ENCODE assay signal across 12 mouse cellular contexts in genomic region chr4:125502861-125503260, GRCm38 (mm10). TPM values are rescaled to one million over a fixed set of nuclear protein-coding genes. Genes with fewer than 3 reads are reported as not detected.
DNase-seq lines count a peak whose midpoint lies in the region; ATAC-seq and TF ChIP-seq lines count a peak whose summit lies in the region.
"Had no signal": no experiment of that assay in that cellular context is flagged by ENCODE, and none has a peak within 500 bp of the region (broad histone marks: within the 10 kb centered on the region; RNA-seq: fewer than 3 reads in every experiment).

No protein-coding gene starts in this region.

- H3K36me3 ChIP-seq in hindbrain, embryonic 11.5 days (ENCODE audit: control insufficient read depth, insufficient read depth, low read length), result no peaks in the 10 kb centered on the region
- no peaks in the 10 kb centered on the region for H3K36me3 ChIP-seq in hindbrain, postnatal 0 days (ENCODE audit: insufficient read depth, low read length)
- no peaks in the 10 kb centered on the region for H3K36me3 ChIP-seq in embryonic facial prominence, embryonic 10.5 days (replicated peaks)
- H3K36me3 ChIP-seq: G1E; midbrain, embryonic 13.5 days had no signal

- H3K9me3 ChIP-seq in hindbrain, embryonic 11.5 days (ENCODE audit: control insufficient read depth, low read length), result no peaks in the 10 kb centered on the region
- H3K9me3 ChIP-seq in hindbrain, postnatal 0 days (ENCODE audit: low read length), result no peaks in the 10 kb centered on the region
- H3K9me3 ChIP-seq in embryonic facial prominence, embryonic 10.5 days, result no peaks in the 10 kb centered on the region
- H3K9me3 ChIP-seq: midbrain, embryonic 13.5 days had no signal

- H3K9ac ChIP-seq in hindbrain, embryonic 11.5 days (ENCODE audit: low read depth, low read length), result no peak overlapping the region
- H3K9ac ChIP-seq in hindbrain, postnatal 0 days (replicated peaks; ENCODE audit: low read length), result no peak overlapping the region
- H3K9ac ChIP-seq: midbrain, embryonic 13.5 days had no signal

- H3K27ac ChIP-seq in hindbrain, embryonic 11.5 days (ENCODE audit: low read depth, low read length), result no peak overlapping the region
- H3K27ac ChIP-seq in hindbrain, postnatal 0 days, result no peak overlapping the region
- H3K27ac ChIP-seq in embryonic facial prominence, embryonic 10.5 days (replicated peaks), result no peak overlapping the region
- H3K27ac ChIP-seq: layer of hippocampus, adult 2 months; midbrain, embryonic 13.5 days had no signal

- ATAC-seq in hindbrain, embryonic 11.5 days (ENCODE audit: low FRiP score), result no peak
- ATAC-seq in hindbrain, postnatal 0 days, result no peak
- ATAC-seq in erythroblast, adult 5-6 weeks (replicated peaks; ENCODE audit: low FRiP score, poor library complexity, severe bottlenecking), result no peak
- ATAC-seq: midbrain, embryonic 13.5 days had no signal

- WGBS in hindbrain, embryonic 11.5 days, result 52% methylated on average over 8 of the region's 8 CpGs
- WGBS in hindbrain, postnatal 0 days, result 53% methylated on average over 8 of the region's 8 CpGs
- WGBS in embryonic facial prominence, embryonic 10.5 days, result 55% methylated on average over 8 of the region's 8 CpGs

- DNase-seq in hindbrain, embryonic 11.5 days (ENCODE audit: low spot score), result peak; percentile 71
- no peak for DNase-seq in hindbrain, postnatal 0 days (ENCODE audit: low spot score)
- DNase-seq in thymus, postnatal 25 days, result peak; percentile 6
- DNase-seq in thymus, postnatal 36 days, result no peak
- peak; percentile 81 for DNase-seq in embryonic facial prominence, embryonic 10.5 days (ENCODE audit: low spot score)
- DNase-seq in B cell, adult 2 months, result no peak
- DNase-seq: cerebellum, postnatal 25 days had no signal

- peaks cover 6% of the 10 kb centered on the region; the same call in 1 of the 2 replicates for H3K27me3 ChIP-seq in hindbrain, embryonic 11.5 days (ENCODE audit: control insufficient read depth, insufficient read depth, low read length)
- no peaks in the 10 kb centered on the region for H3K27me3 ChIP-seq in hindbrain, postnatal 0 days (ENCODE audit: insufficient read depth, low read length)
- peaks cover 30% of the 10 kb centered on the region for H3K27me3 ChIP-seq in embryonic facial prominence, embryonic 10.5 days (replicated peaks; ENCODE audit: low read depth, poor library complexity, severe bottlenecking)

- no peaks in the 10 kb centered on the region for H3K4me1 ChIP-seq in hindbrain, embryonic 11.5 days (replicated peaks; ENCODE audit: control insufficient read depth, insufficient read depth, low read length)
- peaks cover 8% of the 10 kb centered on the region for H3K4me1 ChIP-seq in hindbrain, postnatal 0 days (ENCODE audit: insufficient read depth, low read length)
- peaks cover 13% of the 10 kb centered on the region for H3K4me1 ChIP-seq in embryonic facial prominence, embryonic 10.5 days

- TF ChIP-seq CTCF in hindbrain, postnatal 0 days (IDR thresholded peaks at IDR 0.05; ENCODE audit: low read depth), result no peak

- no peak overlapping the region for H3K4me2 ChIP-seq in hindbrain, embryonic 11.5 days (replicated peaks; ENCODE audit: low read depth, low read length)
- H3K4me2 ChIP-seq in hindbrain, postnatal 0 days (ENCODE audit: low read depth, low read length), result no peak overlapping the region
- H3K4me2 ChIP-seq: midbrain, embryonic 13.5 days had no signal

- no peak overlapping the region for H3K4me3 ChIP-seq in hindbrain, embryonic 11.5 days (ENCODE audit: low read depth, low read length)
- no peak overlapping the region for H3K4me3 ChIP-seq in hindbrain, postnatal 0 days (ENCODE audit: low read length)
- H3K4me3 ChIP-seq in embryonic facial prominence, embryonic 10.5 days, result no peak overlapping the region
- H3K4me3 ChIP-seq: layer of hippocampus, adult 2 months; midbrain, embryonic 13.5 days had no signal

RNA-seq across cellular contexts. Expression of gene Grik3, which starts 12.4 kb away (rescaled TPM):
- 2.1 and 2.9 TPM in 2 replicates for polyA plus RNA-seq in hindbrain, embryonic 11.5 days (2014; fragmentation: Nextera tagmentation; extraction: Ambion mirVana)
- 30.1 and 32.0 TPM in 2 replicates for total RNA-seq in hindbrain, postnatal 0 days (2014; rRNA removed)
- polyA plus RNA-seq in hindbrain, postnatal 0 days (2015; fragmentation: Nextera tagmentation; extraction: Ambion mirVana), result 4.2 TPM in 2 replicates
- 0.16 and 0.36 TPM in 2 replicates for polyA plus RNA-seq in embryonic facial prominence, embryonic 10.5 days (2016; fragmentation: Nextera tagmentation; extraction: Ambion mirVana)
- 0.38 TPM in 1 of 2 replicates, not detected in the other for total RNA-seq in erythroblast, adult 5-6 weeks (2015; ENCODE audit: low replicate concordance)
- not detected in 2 replicates for total RNA-seq in erythroblast, adult 5-6 weeks (2017; ENCODE audit: low replicate concordance)
- total RNA-seq: liver, adult 2 months had no signal
- polyA plus RNA-seq: G1E had no signal

Comparison
In these comparisons a context has a peak if more than half of its experiments do, and no peak if none do; other contexts are left out.
1. DNase-seq: peak in hindbrain, embryonic 11.5 days (single experiment), thymus, postnatal 25 days (single experiment) and embryonic facial prominence, embryonic 10.5 days (single experiment); none in hindbrain, postnatal 0 days (single experiment), thymus, postnatal 36 days (0 of 2) and B cell, adult 2 months (0 of 2).